Mouse (Mus musculus) MEL (cell line): ENCODE data around the gene Smok3b. TPM values are rescaled to one million over a fixed set of nuclear protein-coding genes. Genes with fewer than 3 reads are reported as not detected.
"Not testable (repeated sequence)": the region's sequence is repeated elsewhere in the genome, so short reads cannot be mapped to it uniquely, and the experiment has no call there.

Experiments
- DNase-seq: peaks from one replicate; pipeline ENCODE4 v3.0.0; 2011; ENCODE audit warnings: low read depth, low spot score
- H3K27ac ChIP-seq: 2 replicates; pipeline ENCODE4 v1.5.1; 2012; ENCODE audit warnings: low read depth, mild to moderate bottlenecking, control low read depth, low read length, moderate library complexity; ENCODE audit not compliant: control insufficient read depth
- H3K27me3 ChIP-seq, 2 experiments: fragments of 150-350 bp in 1 of 2; sonication (generic) in 1 of 2; 2 replicates each; pipeline ENCODE4 v1.6.1; 2012; ENCODE audit warnings: low read length in 2 of 2, mild to moderate bottlenecking in 2 of 2, improper control_type of control experiment in 1 of 2, moderate library complexity in 1 of 2; ENCODE audit not compliant: insufficient read depth in 2 of 2, control insufficient read depth in 1 of 2
- H3K36me3 ChIP-seq, 2 experiments: 2 replicates each; pipeline ENCODE4 v1.6.1; 2012 to 2014; ENCODE audit warnings: low read length in 2 of 2, improper control_type of control experiment in 1 of 2, inconsistent platforms in 1 of 2, mild to moderate bottlenecking in 1 of 2; ENCODE audit not compliant: insufficient read depth in 2 of 2, control insufficient read depth in 1 of 2
- H3K4me1 ChIP-seq, 2 experiments: fragments of 150-350 bp in 1 of 2; sonication (generic) in 1 of 2; 2 replicates each; pipeline ENCODE4 v1.6.1; 2012; ENCODE audit warnings: low read length in 2 of 2, improper control_type of control experiment in 1 of 2, mild to moderate bottlenecking in 1 of 2; ENCODE audit not compliant: insufficient read depth in 2 of 2, control insufficient read depth in 1 of 2
- H3K4me3 ChIP-seq, 2 experiments: fragments of 150-350 bp in 1 of 2; sonication (generic) in 1 of 2; 2 replicates each; pipeline ENCODE4 v1.5.1; 2012; ENCODE audit warnings: low read depth in 2 of 2, low read length in 2 of 2, mild to moderate bottlenecking in 2 of 2, moderate library complexity in 2 of 2, control low read depth in 1 of 2, improper control_type of control experiment in 1 of 2; ENCODE audit not compliant: control insufficient read depth in 1 of 2, insufficient read depth in 1 of 2
- H3K79me2 ChIP-seq: 2 replicates; pipeline ENCODE4 v1.6.1; 2012; ENCODE audit warnings: mild to moderate bottlenecking, low read length, moderate library complexity; ENCODE audit not compliant: control insufficient read depth, poor library complexity, insufficient read depth
- H3K9ac ChIP-seq: 2 replicates; pipeline ENCODE4 v1.6.1; 2012; ENCODE audit warnings: low read depth, mild to moderate bottlenecking, control low read depth, low read length, moderate library complexity; ENCODE audit not compliant: control insufficient read depth, poor library complexity, severe bottlenecking
- H3K9me3 ChIP-seq: fragments of 150-350 bp; sonication (generic); replicated peaks from 2 replicates; pipeline ENCODE4 v1.6.1; 2012; ENCODE audit warnings: mild to moderate bottlenecking, low read length, improper control_type of control experiment, moderate library complexity; ENCODE audit not compliant: insufficient read depth
- BHLHE40 ChIP-seq: IDR thresholded peaks from 2 replicates; pipeline ENCODE4 v1.6.1; 2012; ENCODE audit warnings: low read depth, mild to moderate bottlenecking, inconsistent platforms, low read length, improper control_type of control experiment, borderline replicate concordance
- CTCF ChIP-seq, 3 experiments: IDR thresholded peaks in 2 of 3; conservative IDR thresholded peaks in 1 of 3; 2 replicates each; pipeline ENCODE4 v1.5.1; 2011 to 2012; ENCODE audit warnings: low read length in 3 of 3, low read depth in 2 of 3, mild to moderate bottlenecking in 2 of 3, improper control_type of control experiment in 1 of 3, inconsistent platforms in 1 of 3, mixed read lengths in 1 of 3, moderate library complexity in 1 of 3; ENCODE audit not compliant: control insufficient read depth in 1 of 3, insufficient read depth in 1 of 3, poor library complexity in 1 of 3, severe bottlenecking in 1 of 3
- NELFE ChIP-seq: IDR thresholded peaks from 2 replicates; pipeline ENCODE4 v1.6.1; 2011; ENCODE audit warnings: low read depth, low read length, improper control_type of control experiment
- RAD21 ChIP-seq: IDR thresholded peaks from 2 replicates; pipeline ENCODE4 v1.6.1; 2011; ENCODE audit warnings: mild to moderate bottlenecking, low read depth, low read length, improper control_type of control experiment
- SMC3 ChIP-seq: IDR thresholded peaks from 2 replicates; pipeline ENCODE4 v1.6.1; 2011; ENCODE audit warnings: low read depth, low read length, improper control_type of control experiment
- TCF12 ChIP-seq: IDR thresholded peaks from 2 replicates; pipeline ENCODE4 v1.6.1; 2014; ENCODE audit warnings: low read depth, mild to moderate bottlenecking, inconsistent platforms, low read length, improper control_type of control experiment, moderate library complexity
- ZC3H11A ChIP-seq: IDR thresholded peaks from 2 replicates; pipeline ENCODE4 v1.6.1; 2012; ENCODE audit warnings: low read depth, mild to moderate bottlenecking, inconsistent platforms, low read length, improper control_type of control experiment
- polyA plus RNA-seq, 2 experiments: library from polyadenylated mRNA; stranded (reverse) in 1 of 2; unstranded in 1 of 2; fragments of >175 nt in 1 of 2; fragments of >200 nt in 1 of 2; gene quantifications; 2 replicates each; pipeline versions ENCODE4 v1.2.1 to v1.2.4; 2012; ENCODE audit warnings: low replicate concordance in 2 of 2, low read depth in 1 of 2; ENCODE audit not compliant: insufficient read length in 2 of 2, insufficient read depth in 1 of 2, missing spikeins in 1 of 2
- total RNA-seq: library from RNA; depleted of rRNA; stranded (reverse); fragments of 300-350 nt; gene quantifications from 2 replicates; pipeline ENCODE4 v1.2.3, GENCODE M21; 2012; rRNA removed

Smok3b gene
- total RNA-seq, result not detected in 2 replicates
- not detected for polyA plus RNA-seq

DNA sequence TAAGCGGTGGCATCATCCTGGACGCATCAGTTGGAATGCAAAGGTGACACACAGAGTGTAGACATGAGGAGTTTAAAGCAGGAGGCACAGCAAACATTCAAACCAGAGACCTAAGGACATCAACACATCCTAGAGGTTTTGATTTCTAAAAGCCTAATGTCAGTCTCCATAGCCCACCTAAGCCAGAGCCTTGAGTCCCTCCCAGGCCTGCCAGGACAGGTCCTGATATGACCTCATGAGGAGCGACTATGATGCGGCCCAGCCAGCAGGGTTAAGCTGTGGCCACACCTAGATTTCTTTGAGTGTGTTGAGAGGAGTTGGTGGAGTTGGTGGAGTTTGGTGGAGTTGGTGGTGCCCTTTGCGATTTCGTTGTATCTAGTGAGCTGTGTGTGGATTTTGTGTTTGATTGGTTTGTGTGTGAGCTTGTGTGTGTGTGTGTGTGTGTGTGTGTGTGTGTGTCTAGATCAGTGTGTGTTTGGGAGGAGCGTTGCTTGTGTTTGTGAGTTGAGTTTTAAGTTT, at the start of gene Smok3b, which contains the start of gene Smok3a:
Gene Smok3b, plus strand, starts transcription at position 469 of the 519 bp plus-strand sequence.
Gene Smok3a, plus strand, starts transcription at position 301 of the 519 bp plus-strand sequence.
- H3K4me3 ChIP-seq, H3K36me3 ChIP-seq, H3K9me3 ChIP-seq, H3K27ac ChIP-seq, H3K79me2 ChIP-seq, H3K27me3 ChIP-seq, H3K9ac ChIP-seq, H3K4me1 ChIP-seq, DNase-seq: not testable (repeated sequence)

DNA sequence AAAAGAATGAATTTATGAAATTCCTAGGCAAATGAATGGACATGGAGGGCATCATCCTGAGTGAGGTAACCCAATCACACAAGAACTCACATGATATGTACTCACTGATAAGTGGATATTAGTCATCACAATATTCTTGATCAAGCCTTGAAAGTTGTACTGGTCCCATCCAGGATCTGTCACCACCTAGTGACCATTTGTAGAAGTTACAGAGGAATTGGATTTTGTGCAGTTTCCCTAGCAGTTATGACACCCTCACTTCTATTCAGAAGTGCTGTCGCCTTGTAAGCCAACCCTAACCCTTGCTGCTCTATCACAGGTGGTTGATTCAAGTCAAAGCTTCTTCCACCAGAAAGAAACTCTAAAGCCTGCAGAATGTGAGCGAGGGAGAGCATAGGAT, 48.1 kb upstream of the Smok3b start:
- no peaks in the 10 kb centered on the region for H3K9me3 ChIP-seq
- no peaks in the 10 kb centered on the region for H3K4me1 ChIP-seq
- H3K36me3 ChIP-seq, result no peaks in the 10 kb centered on the region
- no peaks in the 10 kb centered on the region for H3K79me2 ChIP-seq
- peak; percentile 41 for DNase-seq
- no peaks in the 10 kb centered on the region; a peak in 1 of 4 replicates for H3K27me3 ChIP-seq
- H3K27ac ChIP-seq, result no peak overlapping the region
- no peak overlapping the region for H3K9ac ChIP-seq
- H3K4me3 ChIP-seq, result no peak overlapping the region
- TF ChIP-seq CTCF (IDR thresholded peaks at IDR 0.05 in 2 of 3, conservative IDR thresholded peaks at IDR 0.05 in 1 of 3; ENCODE audit: control insufficient read depth in 1 of 3, insufficient read depth in 1 of 3, low read depth in 2 of 3, low read length in 3 of 3, poor library complexity in 1 of 3, severe bottlenecking in 1 of 3) (peak in 1 of 3 experiments; percentile 54; a peak in 3 of 6 replicates), NELFE (no peak), ZC3H11A (peak; percentile 25; the same call in 1 of the 2 replicates), SMC3 (peak; percentile 61), RAD21 (peak; percentile 46)
- TF ChIP-seq, all 39 proteins: peak for 4

DNA sequence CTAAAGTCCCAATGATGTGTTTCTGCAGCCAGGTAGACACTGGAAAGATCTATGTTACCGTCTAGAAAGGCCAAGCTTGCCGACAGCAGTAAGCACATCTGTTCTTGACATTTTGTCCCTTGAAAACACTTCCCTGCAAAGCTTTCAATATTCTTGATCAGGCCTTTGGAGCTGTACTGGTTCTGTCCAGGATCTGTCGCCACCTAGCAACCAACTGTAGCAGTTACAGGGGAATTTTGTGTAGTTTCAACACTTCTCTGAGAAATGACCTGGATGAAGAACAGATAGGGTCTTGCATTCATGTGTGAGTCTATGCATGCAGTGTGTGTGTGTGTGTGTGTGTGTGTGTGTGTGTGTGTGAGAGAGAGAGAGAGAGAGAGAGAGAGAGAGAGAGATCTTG, 47.5 kb upstream of the Smok3b start:
- no peaks in the 10 kb centered on the region for H3K79me2 ChIP-seq
- peak; percentile 10 for DNase-seq
- H3K4me1 ChIP-seq, result no peaks in the 10 kb centered on the region
- H3K9ac ChIP-seq, result no peak overlapping the region
- H3K27ac ChIP-seq, result no peak overlapping the region
- TF ChIP-seq BHLHE40 (no peak), RAD21 (peak; percentile 39), CTCF (IDR thresholded peaks at IDR 0.05 in 2 of 3, conservative IDR thresholded peaks at IDR 0.05 in 1 of 3; ENCODE audit: control insufficient read depth in 1 of 3, insufficient read depth in 1 of 3, low read depth in 2 of 3, low read length in 3 of 3, poor library complexity in 1 of 3, severe bottlenecking in 1 of 3) (peak in 2 of 3 experiments; percentile 16 to 45; a peak in 3 of 6 replicates), TCF12 (no peak), SMC3 (peak; percentile 43)
- no peaks in the 10 kb centered on the region; a peak in 1 of 4 replicates for H3K27me3 ChIP-seq
- no peak overlapping the region for H3K4me3 ChIP-seq
- no peaks in the 10 kb centered on the region for H3K9me3 ChIP-seq
- no peaks in the 10 kb centered on the region for H3K36me3 ChIP-seq
